Mouse (Mus musculus): ENCODE measurements around the gene Mecom.

- TF ChIP-seq CTCF (IDR thresholded peaks at IDR 0.05; ENCODE audit: low read depth, low read length) (no peak), POLR2A (IDR thresholded peaks at IDR 0.05; ENCODE audit: borderline replicate concordance, low read depth, low read length) (no peak)
These were observed 412.7 kb downstream of the Mecom start for GRCm38 (mm10) chr3:30135119-30135518.
